Mouse (Mus musculus) MEL (cell line): Measurements from ENCODE around the gene Sgtb. TPM values are rescaled to one million over a fixed set of nuclear protein-coding genes. Genes with fewer than 3 reads are reported as not detected.
A peak's percentile ranks its signal among the peaks of the same experiment; 100 is the strongest.

ENCODE experiments used
- DNase-seq: peaks from one replicate; pipeline ENCODE4 v3.0.0; 2011; ENCODE audit warnings: low read depth, low spot score
- H3K27ac ChIP-seq: 2 replicates; pipeline ENCODE4 v1.5.1; 2012; ENCODE audit warnings: low read depth, mild to moderate bottlenecking, control low read depth, low read length, moderate library complexity; ENCODE audit not compliant: control insufficient read depth
- H3K27me3 ChIP-seq, 2 experiments: fragments of 150-350 bp in 1 of 2; sonication (generic) in 1 of 2; 2 replicates each; pipeline ENCODE4 v1.6.1; 2012; ENCODE audit warnings: low read length in 2 of 2, mild to moderate bottlenecking in 2 of 2, improper control_type of control experiment in 1 of 2, moderate library complexity in 1 of 2; ENCODE audit not compliant: insufficient read depth in 2 of 2, control insufficient read depth in 1 of 2
- H3K36me3 ChIP-seq, 2 experiments: 2 replicates each; pipeline ENCODE4 v1.6.1; 2012 to 2014; ENCODE audit warnings: low read length in 2 of 2, improper control_type of control experiment in 1 of 2, inconsistent platforms in 1 of 2, mild to moderate bottlenecking in 1 of 2; ENCODE audit not compliant: insufficient read depth in 2 of 2, control insufficient read depth in 1 of 2
- H3K4me1 ChIP-seq, 2 experiments: fragments of 150-350 bp in 1 of 2; sonication (generic) in 1 of 2; 2 replicates each; pipeline ENCODE4 v1.6.1; 2012; ENCODE audit warnings: low read length in 2 of 2, improper control_type of control experiment in 1 of 2, mild to moderate bottlenecking in 1 of 2; ENCODE audit not compliant: insufficient read depth in 2 of 2, control insufficient read depth in 1 of 2
- H3K4me3 ChIP-seq, 2 experiments: fragments of 150-350 bp in 1 of 2; sonication (generic) in 1 of 2; 2 replicates each; pipeline ENCODE4 v1.5.1; 2012; ENCODE audit warnings: low read depth in 2 of 2, low read length in 2 of 2, mild to moderate bottlenecking in 2 of 2, moderate library complexity in 2 of 2, control low read depth in 1 of 2, improper control_type of control experiment in 1 of 2; ENCODE audit not compliant: control insufficient read depth in 1 of 2, insufficient read depth in 1 of 2
- H3K79me2 ChIP-seq: 2 replicates; pipeline ENCODE4 v1.6.1; 2012; ENCODE audit warnings: mild to moderate bottlenecking, low read length, moderate library complexity; ENCODE audit not compliant: control insufficient read depth, poor library complexity, insufficient read depth
- H3K9ac ChIP-seq: 2 replicates; pipeline ENCODE4 v1.6.1; 2012; ENCODE audit warnings: low read depth, mild to moderate bottlenecking, control low read depth, low read length, moderate library complexity; ENCODE audit not compliant: control insufficient read depth, poor library complexity, severe bottlenecking
- H3K9me3 ChIP-seq: fragments of 150-350 bp; sonication (generic); replicated peaks from 2 replicates; pipeline ENCODE4 v1.6.1; 2012; ENCODE audit warnings: mild to moderate bottlenecking, low read length, improper control_type of control experiment, moderate library complexity; ENCODE audit not compliant: insufficient read depth
- BHLHE40 ChIP-seq: IDR thresholded peaks from 2 replicates; pipeline ENCODE4 v1.6.1; 2012; ENCODE audit warnings: low read depth, mild to moderate bottlenecking, inconsistent platforms, low read length, improper control_type of control experiment, borderline replicate concordance
- CHD1 ChIP-seq: IDR thresholded peaks from 2 replicates; pipeline ENCODE4 v1.6.1; 2012; ENCODE audit warnings: low read depth, mild to moderate bottlenecking, inconsistent platforms, low read length, improper control_type of control experiment
- CHD2 ChIP-seq: IDR thresholded peaks from 2 replicates; pipeline ENCODE4 v1.6.1; 2011; ENCODE audit warnings: low read length, improper control_type of control experiment
- CTCF ChIP-seq, 3 experiments: IDR thresholded peaks in 2 of 3; conservative IDR thresholded peaks in 1 of 3; 2 replicates each; pipeline ENCODE4 v1.5.1; 2011 to 2012; ENCODE audit warnings: low read length in 3 of 3, low read depth in 2 of 3, mild to moderate bottlenecking in 2 of 3, improper control_type of control experiment in 1 of 3, inconsistent platforms in 1 of 3, mixed read lengths in 1 of 3, moderate library complexity in 1 of 3; ENCODE audit not compliant: control insufficient read depth in 1 of 3, insufficient read depth in 1 of 3, poor library complexity in 1 of 3, severe bottlenecking in 1 of 3
- E2F4 ChIP-seq: IDR thresholded peaks from 2 replicates; pipeline ENCODE4 v1.6.1; 2011; ENCODE audit warnings: low read depth, low read length, improper control_type of control experiment, borderline replicate concordance
- ELF1 ChIP-seq: IDR thresholded peaks from 2 replicates; pipeline ENCODE4 v1.6.1; 2014; ENCODE audit warnings: low read depth, mild to moderate bottlenecking, inconsistent platforms, low read length, improper control_type of control experiment, moderate library complexity
- EP300 ChIP-seq, 2 experiments: IDR thresholded peaks; 2 replicates each; pipeline ENCODE4 v1.6.1; 2011; ENCODE audit warnings: improper control_type of control experiment in 2 of 2, low read length in 2 of 2, low read depth in 1 of 2, mild to moderate bottlenecking in 1 of 2
- GABPA ChIP-seq: IDR thresholded peaks from 2 replicates; pipeline ENCODE4 v1.6.1; 2012; ENCODE audit warnings: low read depth, mild to moderate bottlenecking, inconsistent platforms, low read length, improper control_type of control experiment, moderate library complexity
- GATA1 ChIP-seq: IDR thresholded peaks from 2 replicates; pipeline ENCODE4 v1.6.1; 2011; ENCODE audit warnings: low read depth, low read length, improper control_type of control experiment
- HCFC1 ChIP-seq: IDR thresholded peaks from 2 replicates; pipeline ENCODE4 v1.6.1; 2012; ENCODE audit warnings: low read depth, mild to moderate bottlenecking, inconsistent platforms, low read length, improper control_type of control experiment, moderate library complexity
- JUND ChIP-seq: IDR thresholded peaks from 2 replicates; pipeline ENCODE4 v1.6.1; 2011; ENCODE audit warnings: low read depth, mild to moderate bottlenecking, improper control_type of control experiment, low read length
- KAT2A ChIP-seq: conservative IDR thresholded peaks from 2 replicates; pipeline ENCODE4 v1.6.1; 2012; ENCODE audit warnings: low read depth, low read length, improper control_type of control experiment, inconsistent platforms
- MAFK ChIP-seq: IDR thresholded peaks from 2 replicates; pipeline ENCODE4 v1.6.1; 2011; ENCODE audit warnings: low read depth, mild to moderate bottlenecking, low read length, improper control_type of control experiment, borderline replicate concordance
- MAZ ChIP-seq: IDR thresholded peaks from 2 replicates; pipeline ENCODE4 v1.6.1; 2012; ENCODE audit warnings: low read depth, mild to moderate bottlenecking, inconsistent platforms, low read length, improper control_type of control experiment
- MXI1 ChIP-seq: IDR thresholded peaks from 2 replicates; pipeline ENCODE4 v1.6.1; 2011; ENCODE audit warnings: mild to moderate bottlenecking, low read depth, low read length, improper control_type of control experiment
- MYB ChIP-seq: IDR thresholded peaks from 2 replicates; pipeline ENCODE4 v1.6.1; 2011; ENCODE audit warnings: mild to moderate bottlenecking, low read depth, low read length, improper control_type of control experiment
- NRF1 ChIP-seq: IDR thresholded peaks from 2 replicates; pipeline ENCODE4 v1.6.1; 2014; ENCODE audit warnings: low read depth, mild to moderate bottlenecking, inconsistent platforms, low read length, improper control_type of control experiment, moderate library complexity; ENCODE audit not compliant: poor library complexity, insufficient read depth, severe bottlenecking
- POLR2A ChIP-seq, 2 experiments: IDR thresholded peaks; 2 replicates each; pipeline ENCODE4 v1.6.1; 2011 to 2012; ENCODE audit warnings: low read length in 2 of 2, mild to moderate bottlenecking in 2 of 2, control low read depth in 1 of 2, improper control_type of control experiment in 1 of 2, low read depth in 1 of 2, moderate library complexity in 1 of 2; ENCODE audit not compliant: control insufficient read depth in 1 of 2, insufficient read depth in 1 of 2, poor library complexity in 1 of 2
- POLR2AphosphoS2 ChIP-seq: IDR thresholded peaks from 2 replicates; pipeline ENCODE4 v1.6.1; 2011; ENCODE audit warnings: low read length, improper control_type of control experiment
- POLR2AphosphoS5 ChIP-seq: IDR thresholded peaks from 2 replicates; pipeline ENCODE4 v1.6.1; 2012; ENCODE audit warnings: low read depth, borderline replicate concordance, mild to moderate bottlenecking, inconsistent platforms, low read length, moderate library complexity, mixed read lengths
- RCOR1 ChIP-seq: IDR thresholded peaks from 2 replicates; pipeline ENCODE4 v1.6.1; 2012; ENCODE audit warnings: low read depth, mild to moderate bottlenecking, inconsistent platforms, low read length, improper control_type of control experiment
- SIN3A ChIP-seq: IDR thresholded peaks from 2 replicates; pipeline ENCODE4 v1.6.1; 2012; ENCODE audit warnings: low read length, improper control_type of control experiment, inconsistent platforms
- SMC3 ChIP-seq: IDR thresholded peaks from 2 replicates; pipeline ENCODE4 v1.6.1; 2011; ENCODE audit warnings: low read depth, low read length, improper control_type of control experiment
- TAL1 ChIP-seq: IDR thresholded peaks from 2 replicates; pipeline ENCODE4 v1.6.1; 2012; ENCODE audit warnings: mild to moderate bottlenecking, inconsistent platforms, low read length, moderate library complexity, mixed read lengths
- TCF12 ChIP-seq: IDR thresholded peaks from 2 replicates; pipeline ENCODE4 v1.6.1; 2014; ENCODE audit warnings: low read depth, mild to moderate bottlenecking, inconsistent platforms, low read length, improper control_type of control experiment, moderate library complexity
- UBTF ChIP-seq: IDR thresholded peaks from 2 replicates; pipeline ENCODE4 v1.6.1; 2012; ENCODE audit warnings: low read depth, mild to moderate bottlenecking, inconsistent platforms, low read length, improper control_type of control experiment, moderate library complexity, borderline replicate concordance; ENCODE audit not compliant: insufficient read depth
- USF1 ChIP-seq: IDR thresholded peaks from 2 replicates; pipeline ENCODE4 v1.6.1; 2014; ENCODE audit warnings: low read depth, mild to moderate bottlenecking, inconsistent platforms, low read length, improper control_type of control experiment, moderate library complexity
- USF2 ChIP-seq, 2 experiments: IDR thresholded peaks; 2 replicates each; pipeline ENCODE4 v1.6.1; 2011 to 2012; ENCODE audit warnings: improper control_type of control experiment in 2 of 2, low read length in 2 of 2, borderline replicate concordance in 1 of 2, inconsistent platforms in 1 of 2, low read depth in 1 of 2, mild to moderate bottlenecking in 1 of 2; ENCODE audit not compliant: insufficient read depth in 1 of 2
- ZC3H11A ChIP-seq: IDR thresholded peaks from 2 replicates; pipeline ENCODE4 v1.6.1; 2012; ENCODE audit warnings: low read depth, mild to moderate bottlenecking, inconsistent platforms, low read length, improper control_type of control experiment
- ZMIZ1 ChIP-seq: IDR thresholded peaks from 2 replicates; pipeline ENCODE4 v1.6.1; 2012; ENCODE audit warnings: low read depth, mild to moderate bottlenecking, inconsistent platforms, low read length, improper control_type of control experiment, moderate library complexity
- polyA plus RNA-seq, 2 experiments: library from polyadenylated mRNA; stranded (reverse) in 1 of 2; unstranded in 1 of 2; fragments of >175 nt in 1 of 2; fragments of >200 nt in 1 of 2; gene quantifications; 2 replicates each; pipeline versions ENCODE4 v1.2.1 to v1.2.4; 2012; ENCODE audit warnings: low replicate concordance in 2 of 2, low read depth in 1 of 2; ENCODE audit not compliant: insufficient read length in 2 of 2, insufficient read depth in 1 of 2, missing spikeins in 1 of 2
- total RNA-seq: library from RNA; depleted of rRNA; stranded (reverse); fragments of 300-350 nt; gene quantifications from 2 replicates; pipeline ENCODE4 v1.2.3, GENCODE M21; 2012

Sgtb gene
- total and polyA plus RNA-seq, 3 experiments, result 0.11 TPM; not detected in 2

GRCm38 (mm10) chr13:104177796-104178649, 68.5 kb downstream of the Sgtb start, which contains the start of gene Trappc13 (continued):
- TF ChIP-seq POLR2AphosphoS2, result peak; percentile 59; the same call in 1 of the 2 replicates
- TF ChIP-seq USF2 (IDR thresholded peaks at IDR 0.05; ENCODE audit: borderline replicate concordance in 1 of 2, insufficient read depth in 1 of 2, low read depth in 1 of 2, low read length in 2 of 2), result no peak
- peak; percentile 70; the same call in 1 of the 2 replicates for TF ChIP-seq MAZ
- TF ChIP-seq BHLHE40, result no peak
- TF ChIP-seq POLR2A (IDR thresholded peaks at IDR 0.05; ENCODE audit: control insufficient read depth in 1 of 2, insufficient read depth in 1 of 2, low read depth in 1 of 2, low read length in 2 of 2, poor library complexity in 1 of 2), result peak; percentile 79 to 89
- no peak for TF ChIP-seq E2F4
- no peak for TF ChIP-seq SMC3

DNA sequence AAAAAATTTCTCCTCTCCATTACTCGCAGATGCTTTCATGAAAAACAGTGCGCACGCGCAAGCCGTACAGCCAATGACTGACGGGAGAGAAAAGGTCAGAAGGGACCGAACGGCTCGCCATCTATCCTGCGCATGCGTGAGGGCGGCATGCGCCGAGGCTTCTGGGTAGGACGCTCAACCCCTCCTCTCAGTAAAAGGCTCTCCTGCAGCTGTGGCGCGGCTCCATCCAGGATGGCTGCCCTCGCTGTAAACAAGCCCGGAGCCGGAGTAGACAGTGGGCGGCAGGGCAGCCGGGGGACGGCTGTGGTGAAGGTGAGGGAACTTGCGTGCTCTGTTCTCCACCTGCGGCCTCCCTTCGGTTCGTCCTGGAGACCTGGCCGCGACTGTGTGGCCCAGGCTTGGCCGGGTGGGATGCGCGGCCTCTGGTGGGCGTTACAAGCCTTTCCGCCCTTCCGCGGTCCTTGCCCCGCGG, 69.1 kb downstream of the Sgtb start, which contains the start of gene Trim23:
Gene Trim23 (plus strand): TSS at position 148 of the 472 bp plus-strand sequence.
- Histone ChIP-seq H3K4me3 (peak within 1 kb of the TSS; percentile 64 to 89), H3K27me3 (no peaks in the 10 kb centered on the region), H3K36me3 (peaks cover 1 to 8% of the 10 kb centered on the region in 2 experiments), H3K9ac (peak within 1 kb of the TSS; percentile 89), H3K9me3 (no peaks in the 10 kb centered on the region), H3K4me1 (peaks cover 0 to 2% of the 10 kb centered on the region in 2 experiments; a peak in 3 of 4 replicates), H3K79me2 (peaks cover 27% of the 10 kb centered on the region), H3K27ac (peak within 1 kb of the TSS; percentile 97)
- DNase-seq, result peak; percentile 99
- TF ChIP-seq KAT2A (peak; percentile 56; the same call in 1 of the 2 replicates), HCFC1 (peak; percentile 83), TCF12 (peak; percentile 23; the same call in 1 of the 2 replicates), POLR2AphosphoS2 (peak; percentile 29; the same call in 1 of the 2 replicates), USF1 (peak; percentile 74), JUND (no peak), GATA1 (no peak), NRF1 (peak; percentile 100; the same call in 1 of the 2 replicates), MYB (no peak), MXI1 (peak; percentile 53; the same call in 1 of the 2 replicates), UBTF (no peak), E2F4 (0 out of 2 replicates have a peak, but pooled peaks have one; percentile 43), TAL1 (no peak), ELF1 (peak; percentile 35; the same call in 1 of the 2 replicates), CHD1 (no peak), POLR2AphosphoS5 (no peak), EP300 (IDR thresholded peaks at IDR 0.05; ENCODE audit: low read depth in 1 of 2, low read length in 2 of 2) (no peak), ZMIZ1 (peak; percentile 83; the same call in 1 of the 2 replicates), ZC3H11A (no peak), CTCF (IDR thresholded peaks at IDR 0.05 in 2 of 3, conservative IDR thresholded peaks at IDR 0.05 in 1 of 3; ENCODE audit: control insufficient read depth in 1 of 3, insufficient read depth in 1 of 3, low read depth in 2 of 3, low read length in 3 of 3, poor library complexity in 1 of 3, severe bottlenecking in 1 of 3) (0 out of 6 replicates have a peak, but pooled peaks of 1 of the 3 experiments have one; percentile 4), GABPA (no peak), BHLHE40 (no peak), USF2 (IDR thresholded peaks at IDR 0.05; ENCODE audit: borderline replicate concordance in 1 of 2, insufficient read depth in 1 of 2, low read depth in 1 of 2, low read length in 2 of 2) (no peak), CHD2 (no peak), MAFK (no peak), POLR2A (IDR thresholded peaks at IDR 0.05; ENCODE audit: control insufficient read depth in 1 of 2, insufficient read depth in 1 of 2, low read depth in 1 of 2, low read length in 2 of 2, poor library complexity in 1 of 2) (peak; percentile 83 to 94), SIN3A (no peak; the same call in 1 of the 2 replicates), RCOR1 (no peak)
